Mouse (Mus musculus): ENCODE measurements around the gene Hspa12a. TPM values are rescaled to one million over a fixed set of nuclear protein-coding genes. Genes with fewer than 3 reads are reported as not detected.

Gene Hspa12a
- total RNA-seq, 2 experiments from 2014 or later = not detected

GRCm38 (mm10) chr19:58831280-58831922, 112.1 kb downstream of the Hspa12a start:
- ATAC-seq (replicated peaks; ENCODE audit: low FRiP score, poor library complexity, severe bottlenecking) = no peak

GRCm38 (mm10) chr19:58830182-58830581, 113.3 kb downstream of the Hspa12a start:
- no peak for ATAC-seq (replicated peaks; ENCODE audit: low FRiP score, poor library complexity, severe bottlenecking)

DNA sequence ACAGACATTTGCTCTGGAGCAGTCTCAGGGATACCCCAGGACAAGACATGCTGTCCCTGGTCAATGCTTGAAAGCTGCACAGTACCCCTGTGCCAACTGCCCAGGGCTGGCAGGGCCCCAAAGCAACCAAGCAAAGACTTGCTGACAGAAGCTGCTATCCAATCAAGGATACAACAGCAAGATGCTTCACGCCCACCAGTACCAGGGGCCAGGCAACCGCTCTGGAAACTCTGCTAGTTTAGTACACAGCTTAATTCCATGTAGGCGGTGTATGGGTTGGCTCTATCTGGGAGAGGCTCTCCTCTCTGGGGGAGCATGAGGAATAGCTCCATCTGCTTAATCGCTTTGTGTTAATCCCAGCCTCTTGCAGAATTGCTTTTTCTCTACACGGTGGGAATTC, 113.9 kb downstream of the Hspa12a start:
- ATAC-seq (replicated peaks; ENCODE audit: low FRiP score, poor library complexity, severe bottlenecking) = no peak

DNA sequence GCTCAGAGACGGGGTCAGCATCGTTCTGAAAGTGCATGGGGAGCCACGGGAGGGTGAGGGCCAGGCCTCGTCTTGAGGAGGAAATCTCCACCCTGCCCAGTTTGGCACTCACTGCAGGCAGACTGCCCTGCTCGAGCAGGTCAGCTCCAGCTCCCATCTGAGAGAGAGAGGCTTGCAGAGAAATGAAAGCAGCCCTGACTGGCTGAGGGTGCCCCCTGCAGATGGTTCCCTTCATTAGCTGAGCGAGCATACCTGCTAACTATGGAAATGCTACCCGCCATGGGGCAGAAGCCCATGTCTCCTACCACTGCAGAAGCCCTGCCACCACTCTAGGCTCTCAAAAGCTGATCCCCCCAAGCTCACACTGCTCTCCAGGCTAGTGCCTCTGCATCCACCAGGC, 115.8 kb downstream of the Hspa12a start:
- ATAC-seq (replicated peaks; ENCODE audit: low FRiP score, poor library complexity, severe bottlenecking) = no peak

DNA sequence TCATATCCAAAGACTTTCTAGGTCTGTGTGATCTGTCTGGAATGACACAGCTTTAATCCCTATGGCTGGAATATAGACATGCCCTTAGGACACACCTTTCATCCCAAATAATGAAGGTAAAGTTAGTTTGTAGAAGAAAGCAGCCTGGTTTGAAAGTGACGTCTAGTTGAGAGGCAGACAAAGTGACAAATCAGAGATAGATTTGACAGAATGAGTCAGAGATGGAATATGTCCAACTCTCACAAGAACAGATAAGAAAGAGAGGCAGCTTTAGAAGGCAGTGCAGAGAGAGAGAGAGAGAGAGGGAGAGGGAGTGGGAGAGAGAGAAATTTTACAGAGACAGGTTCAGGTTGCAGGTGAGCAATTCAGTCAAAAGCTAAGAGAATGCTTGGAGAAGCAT, 119.1 kb downstream of the Hspa12a start:
- no peak for ATAC-seq (replicated peaks; ENCODE audit: low FRiP score, poor library complexity, severe bottlenecking)

DNA sequence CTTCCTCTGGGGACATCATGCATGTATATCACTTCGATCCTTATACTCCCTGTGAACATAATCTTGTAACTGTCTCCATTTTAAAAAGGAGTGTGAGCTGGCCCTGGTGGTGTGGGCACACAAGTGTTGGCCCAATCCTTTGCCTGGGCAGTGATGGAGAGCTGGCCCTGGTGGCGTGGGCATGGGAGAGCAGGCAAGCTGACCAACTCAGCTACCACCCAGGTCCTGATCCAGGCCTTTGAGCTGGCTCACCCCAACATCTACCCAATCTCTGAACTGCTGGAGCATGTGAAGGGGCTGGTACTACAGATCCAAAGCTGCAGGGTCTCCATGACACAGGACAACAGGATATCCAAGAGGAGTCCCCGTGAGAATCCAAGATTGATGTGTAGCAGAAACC, 120.2 kb downstream of the Hspa12a start:
- ATAC-seq (replicated peaks; ENCODE audit: low FRiP score, poor library complexity, severe bottlenecking) = no peak

- ATAC-seq (replicated peaks; ENCODE audit: low FRiP score, poor library complexity, severe bottlenecking) = no peak
These were observed 120.8 kb downstream of the Hspa12a start for GRCm38 (mm10) chr19:58822454-58823200.

DNA sequence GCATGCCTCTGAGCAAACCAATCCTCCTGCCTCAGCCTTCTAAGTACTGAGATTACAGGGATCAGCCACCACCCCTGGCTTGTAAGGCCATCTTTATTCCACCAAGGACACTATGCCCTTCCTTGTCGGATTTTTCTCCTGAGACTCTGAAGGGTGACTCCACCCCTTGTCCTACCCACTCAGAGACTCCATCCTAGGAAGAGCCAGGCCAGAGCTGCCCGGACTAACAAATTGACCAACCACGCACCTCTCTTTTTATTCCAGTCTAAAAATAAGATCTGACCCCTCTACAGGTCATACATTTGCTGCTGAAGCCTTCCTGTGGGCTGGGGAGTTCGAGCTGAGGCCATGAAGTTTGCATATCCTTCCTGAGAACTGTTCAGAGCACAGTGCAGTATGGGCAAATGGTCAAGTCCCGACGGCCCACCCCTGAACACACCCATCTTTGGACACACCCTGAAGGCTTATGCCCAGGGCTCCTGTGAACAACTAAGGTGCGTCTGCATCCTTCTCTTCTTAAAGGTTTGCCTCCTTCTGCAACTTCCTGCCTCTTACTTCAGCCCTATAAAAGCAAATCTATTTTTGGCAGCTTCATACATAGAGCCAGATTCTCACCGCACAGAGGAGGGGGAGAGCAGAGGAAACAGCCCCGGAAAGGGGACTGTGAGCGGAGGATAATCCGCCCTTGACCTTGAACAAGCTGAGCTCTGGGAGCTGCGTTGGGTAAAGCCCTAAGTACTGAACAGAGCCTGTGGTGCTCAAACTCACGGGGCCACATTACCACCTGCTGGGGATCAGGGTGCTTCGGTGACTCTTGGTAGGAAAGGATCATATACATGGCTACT, 124.7 kb downstream of the Hspa12a start:
- no peak for ATAC-seq (replicated peaks; ENCODE audit: low FRiP score, poor library complexity, severe bottlenecking)

DNA sequence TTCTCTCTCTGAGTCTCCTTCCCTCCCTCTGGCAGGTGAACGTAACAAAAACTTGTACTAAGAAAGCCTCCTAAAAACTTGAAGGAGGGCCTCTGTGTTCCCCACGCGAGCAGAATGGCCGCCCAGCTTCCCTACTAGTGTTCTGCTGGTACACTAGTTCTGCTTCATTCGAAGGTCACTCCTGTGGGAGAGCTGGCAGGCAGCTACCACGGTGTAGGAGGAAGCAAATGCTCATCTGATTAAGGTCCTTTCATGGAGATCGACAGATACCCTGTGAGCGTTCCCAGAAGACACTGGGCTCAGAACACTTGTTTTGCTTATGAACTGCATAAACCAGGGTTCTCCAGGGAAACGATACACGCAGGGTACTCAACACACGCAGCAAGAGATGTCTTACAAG, 126.1 kb downstream of the Hspa12a start:
- ATAC-seq (replicated peaks; ENCODE audit: low FRiP score, poor library complexity, severe bottlenecking) = no peak

DNA sequence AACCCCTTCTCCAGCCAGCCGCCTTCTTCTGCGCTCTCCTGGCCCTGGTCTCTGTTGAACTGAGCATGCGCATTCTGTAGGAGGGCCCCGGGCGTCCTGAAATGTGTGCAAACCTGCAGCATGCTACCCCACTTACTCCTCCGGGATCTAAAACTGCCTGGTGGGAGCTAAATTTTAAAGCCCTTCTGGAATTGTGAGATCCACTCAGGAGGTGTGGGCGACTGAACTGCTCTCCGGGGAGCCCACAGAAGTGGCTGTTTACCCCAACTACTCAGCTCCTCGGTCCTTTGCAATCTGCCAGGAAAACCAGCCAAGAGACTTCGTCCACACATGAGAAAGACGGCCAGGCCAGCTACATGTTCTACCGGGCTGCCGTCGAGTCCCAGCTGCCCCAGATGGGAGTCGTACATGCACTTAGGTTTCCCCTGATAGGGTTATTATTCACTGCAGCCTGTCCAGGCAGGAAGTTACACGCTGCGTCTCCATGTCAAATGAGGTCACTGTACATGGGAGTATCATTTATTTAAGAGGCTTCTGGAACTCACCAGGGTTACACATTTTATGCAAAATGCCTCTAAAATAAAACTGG, 126.9 kb downstream of the Hspa12a start:
- ATAC-seq (replicated peaks; ENCODE audit: low FRiP score, poor library complexity, severe bottlenecking) = no peak

GRCm38 (mm10) chr19:58815179-58815922, 128.1 kb downstream of the Hspa12a start:
- no peak for ATAC-seq (replicated peaks; ENCODE audit: low FRiP score, poor library complexity, severe bottlenecking)

DNA sequence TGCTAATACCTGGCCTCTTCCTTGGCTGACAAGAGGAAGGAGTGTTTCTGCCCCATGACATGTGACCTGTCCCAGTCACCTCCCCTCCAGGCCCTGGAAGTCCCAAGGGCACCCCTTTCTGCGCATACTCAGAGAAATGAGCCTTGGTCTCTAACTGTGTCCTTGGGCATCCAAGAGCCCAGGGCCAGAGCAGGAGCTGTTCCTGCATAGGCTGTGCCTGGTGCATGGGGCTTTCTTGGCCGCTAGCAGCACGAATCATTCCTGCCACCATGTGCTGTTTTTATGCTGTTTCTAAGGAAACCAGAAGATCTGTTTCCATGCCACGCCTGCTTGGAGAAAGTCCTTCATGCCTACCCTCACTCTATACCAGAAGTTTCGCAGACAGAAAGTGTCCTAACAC, 132.9 kb downstream of the Hspa12a start:
- ATAC-seq (replicated peaks; ENCODE audit: low FRiP score, poor library complexity, severe bottlenecking) = no peak

GRCm38 (mm10) chr19:58808864-58809263, 134.6 kb downstream of the Hspa12a start:
- ATAC-seq (replicated peaks; ENCODE audit: low FRiP score, poor library complexity, severe bottlenecking) = no peak

DNA sequence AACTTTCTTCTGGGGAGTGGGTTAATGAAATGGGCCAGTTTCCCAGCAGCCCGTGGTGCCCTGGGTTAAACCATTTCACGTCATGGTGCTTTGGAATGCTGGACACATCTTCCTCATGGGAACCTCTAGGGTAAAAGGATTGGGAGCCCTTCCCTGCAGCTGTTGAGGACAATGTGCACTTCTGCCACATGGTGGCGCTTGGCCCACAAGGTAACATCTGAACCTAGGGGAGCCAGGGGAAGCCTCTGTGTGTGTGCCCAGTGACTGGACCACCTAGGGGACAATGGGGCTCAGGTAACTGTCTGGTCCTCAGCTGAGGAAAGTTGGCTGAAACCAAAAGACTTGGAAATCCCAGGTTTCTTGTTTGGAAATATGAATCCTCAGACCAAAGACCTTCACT, 137.1 kb downstream of the Hspa12a start:
- ATAC-seq (replicated peaks; ENCODE audit: low FRiP score, poor library complexity, severe bottlenecking) = no peak

DNA sequence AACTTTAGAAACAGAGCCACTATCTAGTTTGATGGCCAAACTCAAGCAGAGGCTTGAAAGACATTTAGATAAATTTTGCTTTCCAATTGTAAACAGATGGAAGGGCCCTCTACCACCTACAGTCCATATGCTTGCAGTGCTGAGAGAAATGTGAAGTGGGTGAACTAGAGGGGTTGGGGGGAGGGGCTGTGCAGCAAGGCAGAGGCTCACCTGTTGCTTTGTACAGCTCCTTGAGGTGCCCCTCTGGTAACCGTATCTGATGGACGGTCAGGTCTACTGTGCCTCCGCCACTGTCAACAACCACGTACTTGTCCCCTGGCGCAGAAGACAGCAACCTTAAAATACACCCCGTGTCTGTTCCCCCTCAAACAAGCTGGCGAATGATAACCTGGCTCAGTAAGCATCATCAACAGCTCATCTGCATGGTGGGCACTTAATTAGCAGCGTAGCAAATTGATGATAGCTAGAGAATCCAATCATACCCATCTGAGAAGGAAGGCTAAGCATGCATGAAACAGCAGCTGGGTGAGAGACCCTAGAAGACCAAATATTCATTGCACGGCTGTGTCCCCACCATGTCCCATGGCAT, 138.2 kb downstream of the Hspa12a start:
- ATAC-seq (replicated peaks; ENCODE audit: low FRiP score, poor library complexity, severe bottlenecking) = no peak

DNA sequence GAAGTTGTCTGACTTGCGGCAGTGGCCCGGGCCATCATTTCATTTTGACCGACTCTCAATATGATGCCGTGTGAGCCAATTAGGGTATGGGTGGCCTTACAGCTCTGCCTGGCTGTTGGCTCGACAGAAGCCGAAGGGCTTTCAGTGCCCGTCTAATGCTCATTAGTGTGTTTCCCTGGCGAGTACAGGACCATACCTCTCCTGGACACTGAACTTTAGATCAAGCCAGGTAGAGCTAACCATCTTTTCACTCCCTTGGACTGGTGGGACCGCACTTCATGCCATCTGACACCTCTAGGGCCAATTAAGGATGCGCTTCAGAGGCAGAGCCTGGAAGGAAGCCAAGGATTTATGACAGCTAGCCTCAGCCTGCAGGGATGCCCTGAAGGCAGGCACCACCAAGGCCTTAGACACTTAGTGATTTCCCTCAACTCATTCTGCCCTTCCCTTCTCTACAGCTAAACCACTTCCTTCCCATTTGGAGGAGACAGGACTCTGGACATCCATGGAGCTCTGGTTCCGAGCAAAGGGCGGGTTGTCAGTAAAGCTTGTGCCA, 148.3 kb downstream of the Hspa12a start:
- ATAC-seq (replicated peaks; ENCODE audit: low FRiP score, poor library complexity, severe bottlenecking) = no peak

GRCm38 (mm10) chr19:58794284-58794683, 149.2 kb downstream of the Hspa12a start, which contains the start of gene 1700019N19Rik:
1700019N19Rik (minus strand) TSS chr19:58794461.
- ATAC-seq (replicated peaks; ENCODE audit: low FRiP score, poor library complexity, severe bottlenecking) = no peak

DNA sequence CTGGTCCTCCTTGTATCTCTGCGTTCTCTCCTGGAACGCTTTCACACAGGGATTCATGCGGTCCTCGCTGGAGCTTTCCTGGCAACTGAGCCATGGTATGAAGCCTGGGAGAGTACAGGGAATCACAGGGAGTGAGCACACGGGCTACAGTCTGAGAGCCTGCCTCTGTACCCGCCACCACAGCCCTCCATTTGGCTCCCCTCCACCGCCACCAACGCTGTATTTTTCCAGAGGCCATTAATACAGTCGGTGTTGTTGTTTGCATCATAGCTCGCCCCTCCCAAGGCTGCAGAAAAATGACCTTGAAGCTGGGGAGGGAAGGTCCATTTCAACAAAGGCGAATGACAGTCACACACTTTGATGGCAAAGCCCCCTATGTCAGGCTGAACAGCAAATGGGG, 154.3 kb downstream of the Hspa12a start:
- no peak for ATAC-seq (replicated peaks; ENCODE audit: low FRiP score, poor library complexity, severe bottlenecking)

GRCm38 (mm10) chr19:58783938-58784337, 159.5 kb downstream of the Hspa12a start:
- no peak for ATAC-seq (replicated peaks; ENCODE audit: low FRiP score, poor library complexity, severe bottlenecking)
